Mouse (Mus musculus) midbrain, embryonic 14.5 days (tissue): ENCODE measurements around the gene Abcc3. TPM values are rescaled to one million over a fixed set of nuclear protein-coding genes. Genes with fewer than 3 reads are reported as not detected.

Experiments
- ATAC-seq: fragments of 200-750 bp; cut with Nextera tagmentation; 2 replicates; pipeline ENCODE4 v1.8.0; 2017; ENCODE audit warnings: moderate number of reproducible peaks, moderate library complexity; ENCODE audit not compliant: low FRiP score, low TSS enrichment
- DNase-seq: peaks from one replicate; pipeline ENCODE4 v3.0.0-alpha.2; 2015
- H3K27ac ChIP-seq: fragments of 300-500 bp; sonication (generic); replicated peaks from 2 replicates; pipeline ENCODE4 v1.5.1; 2014; ENCODE audit warnings: mild to moderate bottlenecking, low read depth, low read length, moderate library complexity
- H3K27me3 ChIP-seq: fragments of 300-500 bp; sonication (generic); 2 replicates; pipeline ENCODE4 v1.6.1; 2014; ENCODE audit warnings: low read length, control low read depth, mixed read lengths; ENCODE audit not compliant: control insufficient read depth, insufficient read depth
- H3K36me3 ChIP-seq: fragments of 300-500 bp; sonication (generic); 2 replicates; pipeline ENCODE4 v1.6.1; 2014; ENCODE audit warnings: low read length, control low read depth; ENCODE audit not compliant: control insufficient read depth, insufficient read depth
- H3K4me1 ChIP-seq: fragments of 300-500 bp; sonication (generic); 2 replicates; pipeline ENCODE4 v1.6.1; 2014; ENCODE audit warnings: mild to moderate bottlenecking, antibody characterized with exemption, low read length, control low read depth; ENCODE audit not compliant: control insufficient read depth, insufficient read depth
- H3K4me2 ChIP-seq: fragments of 300-500 bp; sonication (generic); 2 replicates; pipeline ENCODE4 v1.6.1; 2014; ENCODE audit warnings: mild to moderate bottlenecking, low read length, moderate library complexity
- H3K4me3 ChIP-seq: fragments of 300-500 bp; sonication (generic); replicated peaks from 2 replicates; pipeline ENCODE4 v1.5.1; 2014; ENCODE audit warnings: low read depth, low read length
- H3K9ac ChIP-seq: fragments of 300-500 bp; sonication (generic); replicated peaks from 2 replicates; pipeline ENCODE4 v1.6.1; 2014; ENCODE audit warnings: mild to moderate bottlenecking, low read length, moderate library complexity
- H3K9me3 ChIP-seq: fragments of 300-500 bp; sonication (generic); 2 replicates; pipeline ENCODE4 v1.6.1; 2016; ENCODE audit warnings: low read length, control low read depth, mixed read lengths; ENCODE audit not compliant: control insufficient read depth
- WGBS: fragments of 180-500 bp; shearing (Covaris S2); extraction: QIAGEN DNeasy Blood & Tissue Kit; methylation state at CpG from one replicate; pipeline ENCODE4 v1.1.7; 2014; 5-methylcytosine and 5-hydroxymethylcytosine counted together
- polyA plus RNA-seq: library from polyadenylated mRNA; unstranded; fragments of >200 nt; fragmentation: Nextera tagmentation; extraction: Ambion mirVana; gene quantifications from 2 replicates; pipeline ENCODE4 v1.2.1, GENCODE M21; 2014

Gene Abcc3
- polyA plus RNA-seq, 1 experiment from 2014 or later = 0.50 TPM

GRCm38 (mm10) chr11:94329270-94329891 lies 63.4 kb downstream of the Abcc3 start:
- Histone ChIP-seq H3K4me1 (peaks cover 24% of the 10 kb centered on the region), H3K27ac (no peak overlapping the region; the same call in 1 of the 2 replicates), H3K36me3 (peaks cover 5% of the 10 kb centered on the region), H3K27me3 (no peaks in the 10 kb centered on the region), H3K9ac (no peak overlapping the region), H3K4me3 (peak overlapping the region; percentile 65; the same call in 1 of the 2 replicates), H3K4me2 (peak overlapping the region; percentile 64), H3K9me3 (no peaks in the 10 kb centered on the region)
- ATAC-seq = no peak
- DNase-seq = peak; percentile 80
- 43% methylated on average over 4 of the region's 4 CpGs for WGBS

GRCm38 (mm10) chr11:94328644-94329025 lies 64.2 kb downstream of the Abcc3 start:
- H3K9ac ChIP-seq = peak overlapping the region; percentile 97
- peak overlapping the region; percentile 99 for H3K27ac ChIP-seq
- H3K4me2 ChIP-seq = peak overlapping the region; percentile 64
- H3K36me3 ChIP-seq = 0 out of 2 replicates have a peak, but pooled peaks cover under 1% of the 10 kb centered on the region
- WGBS = 1% methylated on average over 10 of the region's 10 CpGs
- H3K4me1 ChIP-seq = peaks cover 24% of the 10 kb centered on the region
- no peaks in the 10 kb centered on the region for H3K9me3 ChIP-seq
- ATAC-seq = no peak
- peak; percentile 68 for DNase-seq
- H3K27me3 ChIP-seq = no peaks in the 10 kb centered on the region
- peak overlapping the region; percentile 65 for H3K4me3 ChIP-seq

GRCm38 (mm10) chr11:94327693-94328643 lies 64.8 kb downstream of the Abcc3 start, which contains the start of gene Ankrd40:
Gene Ankrd40, plus strand, starts transcription at chr11:94328001.
- no peaks in the 10 kb centered on the region for H3K9me3 ChIP-seq
- peak within 1 kb of the TSS; percentile 97 for H3K9ac ChIP-seq
- peak; percentile 96 for DNase-seq
- H3K4me2 ChIP-seq = peak within 1 kb of the TSS; percentile 64
- under 1% methylated on average over 77 of the region's 78 CpGs for WGBS
- H3K36me3 ChIP-seq = no peaks in the 10 kb centered on the region
- peak within 1 kb of the TSS; percentile 65 for H3K4me3 ChIP-seq
- peak within 1 kb of the TSS; percentile 99 for H3K27ac ChIP-seq
- peak; percentile 90 for ATAC-seq
- peaks cover 24% of the 10 kb centered on the region for H3K4me1 ChIP-seq
- H3K27me3 ChIP-seq = no peaks in the 10 kb centered on the region

GRCm38 (mm10) chr11:94326961-94327411 lies 65.8 kb downstream of the Abcc3 start:
- peaks cover 27% of the 10 kb centered on the region for H3K4me1 ChIP-seq
- ATAC-seq (peak; percentile 72), DNase-seq (peak; percentile 78)
- no peaks in the 10 kb centered on the region for H3K36me3 ChIP-seq
- no peaks in the 10 kb centered on the region for H3K9me3 ChIP-seq
- H3K27ac ChIP-seq = peak overlapping the region; percentile 99
- peak overlapping the region; percentile 65 for H3K4me3 ChIP-seq
- H3K27me3 ChIP-seq = no peaks in the 10 kb centered on the region
- WGBS = under 1% methylated on average over 10 of the region's 10 CpGs
- H3K4me2 ChIP-seq = peak overlapping the region; percentile 64
- peak overlapping the region; percentile 97 for H3K9ac ChIP-seq

GRCm38 (mm10) chr11:94324618-94325017 lies 68.2 kb downstream of the Abcc3 start:
- no peak overlapping the region for H3K27ac ChIP-seq
- H3K27me3 ChIP-seq = no peaks in the 10 kb centered on the region
- no peak for DNase-seq
- no peak overlapping the region for H3K4me2 ChIP-seq
- no peaks in the 10 kb centered on the region for H3K9me3 ChIP-seq
- no peaks in the 10 kb centered on the region for H3K36me3 ChIP-seq
- H3K9ac ChIP-seq = no peak overlapping the region
- no peak for ATAC-seq
- peaks cover 25% of the 10 kb centered on the region for H3K4me1 ChIP-seq
- H3K4me3 ChIP-seq = no peak overlapping the region
- 91% methylated on average over 5 of the region's 5 CpGs for WGBS

- peaks cover 23% of the 10 kb centered on the region for H3K4me1 ChIP-seq
- H3K4me3 ChIP-seq = no peak overlapping the region
- 52% methylated on average over 5 of the region's 5 CpGs for WGBS
- no peaks in the 10 kb centered on the region for H3K9me3 ChIP-seq
- H3K4me2 ChIP-seq = no peak overlapping the region
- H3K27me3 ChIP-seq = no peaks in the 10 kb centered on the region
- no peak for ATAC-seq
- H3K36me3 ChIP-seq = no peaks in the 10 kb centered on the region
- no peak for DNase-seq
- no peak overlapping the region for H3K9ac ChIP-seq
- H3K27ac ChIP-seq = no peak overlapping the region; the same call in 1 of the 2 replicates
These were observed 69.4 kb downstream of the Abcc3 start for GRCm38 (mm10) chr11:94323271-94323925.

GRCm38 (mm10) chr11:94322636-94323035 lies 70.2 kb downstream of the Abcc3 start:
- H3K27me3 ChIP-seq = no peaks in the 10 kb centered on the region
- peaks cover 30% of the 10 kb centered on the region for H3K4me1 ChIP-seq
- H3K36me3 ChIP-seq = no peaks in the 10 kb centered on the region
- peak overlapping the region; percentile 95 for H3K27ac ChIP-seq
- H3K9ac ChIP-seq = peak overlapping the region; percentile 96
- ATAC-seq (no peak), DNase-seq (no peak)
- WGBS = 41% methylated on average over 5 of the region's 5 CpGs
- no peaks in the 10 kb centered on the region for H3K9me3 ChIP-seq
- H3K4me3 ChIP-seq = peak overlapping the region; percentile 95
- peak overlapping the region; percentile 73 for H3K4me2 ChIP-seq

- H3K27ac ChIP-seq = peak within 1 kb of the TSS; percentile 95
- under 1% methylated on average over 36 of the region's 36 CpGs for WGBS
- H3K27me3 ChIP-seq = no peaks in the 10 kb centered on the region
- peak within 1 kb of the TSS; percentile 96 for H3K9ac ChIP-seq
- peak within 1 kb of the TSS; percentile 95 for H3K4me3 ChIP-seq
- no peaks in the 10 kb centered on the region for H3K36me3 ChIP-seq
- peaks cover 35% of the 10 kb centered on the region for H3K4me1 ChIP-seq
- peak within 1 kb of the TSS; percentile 73 for H3K4me2 ChIP-seq
- ATAC-seq (peak; percentile 95), DNase-seq (peak; percentile 97)
- no peaks in the 10 kb centered on the region for H3K9me3 ChIP-seq
These were observed 70.8 kb downstream of the Abcc3 start, which contains the start of gene Luc7l3 for GRCm38 (mm10) chr11:94321931-94322400. Gene Luc7l3, minus strand, starts transcription at chr11:94321988.
